Mouse (Mus musculus) liver, postnatal 0 days (tissue): ENCODE measurements around the gene Pnpt1.

Source experiments
- CTCF ChIP-seq: sonication (generic); IDR thresholded peaks from 2 replicates; pipeline ENCODE4 v1.5.1; 2016; ENCODE audit warnings: antibody characterized with exemption, low read depth
- EP300 ChIP-seq: IDR thresholded peaks from 2 replicates; pipeline ENCODE4 v1.6.1; 2016; ENCODE audit warnings: antibody characterized with exemption, low read depth, mild to moderate bottlenecking

DNA sequence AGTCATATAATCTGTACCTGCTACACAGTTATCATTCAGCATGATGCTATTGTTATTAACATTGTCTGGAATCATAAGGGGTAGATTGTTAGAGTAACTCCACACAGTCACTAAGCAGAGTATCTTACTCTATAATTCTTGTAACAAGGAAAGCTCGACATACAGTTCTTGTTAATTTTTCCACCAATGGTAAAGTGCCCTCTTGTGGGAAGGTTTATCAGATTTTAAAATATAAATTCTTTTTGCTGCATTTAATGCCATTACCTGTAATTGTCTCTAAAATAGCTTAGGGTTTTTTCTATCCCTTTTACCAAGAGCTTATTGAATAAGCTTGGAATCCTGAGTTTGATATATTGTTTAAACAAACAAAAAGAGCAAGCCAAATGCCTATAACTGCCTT lies 10.1 kb downstream of the Pnpt1 start:
- TF ChIP-seq CTCF = no peak
- TF ChIP-seq EP300 = no peak
